Mouse (Mus musculus) spleen, adult 18-20 months (tissue): ENCODE results near the gene Cilp2.
A peak's percentile ranks its signal among the peaks of the same experiment; 100 is the strongest.

Source experiments
- DNase-seq, 2 experiments: peaks; one replicate each; pipeline ENCODE4 v3.0.0; 2022; ENCODE audit warnings: mixed read lengths in 2 of 2

The Cilp2 gene

GRCm38 (mm10) chr8:69887289-69888243, at the start of gene Cilp2:
TSS of gene Cilp2 (minus strand) at chr8:69887687.
- DNase-seq, result peak; percentile 38 to 54

GRCm38 (mm10) chr8:69936050-69936794, 48.7 kb upstream of the Cilp2 start:
- DNase-seq, result no peak

- DNase-seq, result no peak
These were observed 47.9 kb upstream of the Cilp2 start for GRCm38 (mm10) chr8:69935431-69935830.

- DNase-seq, result no peak
These were observed 47.1 kb upstream of the Cilp2 start for GRCm38 (mm10) chr8:69934582-69934981.

GRCm38 (mm10) chr8:69933811-69934210, 46.3 kb upstream of the Cilp2 start:
- DNase-seq, result no peak

- DNase-seq, result no peak
These were observed 39.4 kb upstream of the Cilp2 start for GRCm38 (mm10) chr8:69926901-69927300.

- DNase-seq, result no peak
These were observed 36.5 kb upstream of the Cilp2 start for GRCm38 (mm10) chr8:69923986-69924385.

- DNase-seq, result no peak
These were observed 33.7 kb upstream of the Cilp2 start for GRCm38 (mm10) chr8:69921141-69921540.

GRCm38 (mm10) chr8:69919876-69920662, 32.6 kb upstream of the Cilp2 start:
- DNase-seq, result peak; percentile 68 to 72

- peak; percentile 21 to 67 for DNase-seq
These were observed 31.5 kb upstream of the Cilp2 start for GRCm38 (mm10) chr8:69919010-69919409.

GRCm38 (mm10) chr8:69918506-69918905, 31.0 kb upstream of the Cilp2 start:
- DNase-seq, result no peak

- DNase-seq, result no peak
These were observed 28.3 kb upstream of the Cilp2 start for GRCm38 (mm10) chr8:69915748-69916147.

- DNase-seq, result no peak
These were observed 27.0 kb upstream of the Cilp2 start for GRCm38 (mm10) chr8:69914526-69914925.

GRCm38 (mm10) chr8:69912478-69913074, 25.1 kb upstream of the Cilp2 start:
- no peak for DNase-seq

GRCm38 (mm10) chr8:69911917-69912316, 24.4 kb upstream of the Cilp2 start:
- no peak for DNase-seq

GRCm38 (mm10) chr8:69907106-69907505, 19.6 kb upstream of the Cilp2 start:
- no peak for DNase-seq

- no peak for DNase-seq
These were observed 18.8 kb upstream of the Cilp2 start for GRCm38 (mm10) chr8:69906260-69906659.

- no peak for DNase-seq
These were observed 16.6 kb upstream of the Cilp2 start for GRCm38 (mm10) chr8:69904096-69904495.

GRCm38 (mm10) chr8:69903063-69903542, 15.6 kb upstream of the Cilp2 start:
- peak; percentile 94 to 96 for DNase-seq

GRCm38 (mm10) chr8:69902163-69903062, 14.9 kb upstream of the Cilp2 start, which contains the start of the genes Tssk6, Ndufa13 and Yjefn3:
TSS of gene Tssk6 (plus strand) at chr8:69902184.
TSS of gene Ndufa13 (minus strand) at chr8:69902558.
TSS of gene Yjefn3 (minus strand) at chr8:69902712.
- DNase-seq, result peak in 1 of 2 experiments; percentile 51
